Mouse (Mus musculus) layer of hippocampus, postnatal 25 days (tissue): ENCODE data around the gene Rpa1. TPM values are rescaled to one million over a fixed set of nuclear protein-coding genes. Genes with fewer than 3 reads are reported as not detected.

Experiments used
- DNase-seq, 2 experiments: peaks; one replicate each; pipeline ENCODE4 v3.0.0; 2022; ENCODE audit warnings: mixed read lengths in 2 of 2, low spot score in 1 of 2; ENCODE audit errors: extremely low spot score in 1 of 2
- microRNA-seq, 2 experiments: library from miRNA; unstranded; fragments of <30 nt; microRNA quantifications; one replicate each; pipeline ENCODE4 v1.2.0; 2021
- total RNA-seq, 2 experiments: library from RNA; stranded (reverse); gene quantifications; 2 replicates each; pipeline ENCODE4 v1.2.3; 2021

The Rpa1 gene
- total RNA-seq, 2 experiments from 2014 or later: 58.8 to 59.5 TPM

DNA sequence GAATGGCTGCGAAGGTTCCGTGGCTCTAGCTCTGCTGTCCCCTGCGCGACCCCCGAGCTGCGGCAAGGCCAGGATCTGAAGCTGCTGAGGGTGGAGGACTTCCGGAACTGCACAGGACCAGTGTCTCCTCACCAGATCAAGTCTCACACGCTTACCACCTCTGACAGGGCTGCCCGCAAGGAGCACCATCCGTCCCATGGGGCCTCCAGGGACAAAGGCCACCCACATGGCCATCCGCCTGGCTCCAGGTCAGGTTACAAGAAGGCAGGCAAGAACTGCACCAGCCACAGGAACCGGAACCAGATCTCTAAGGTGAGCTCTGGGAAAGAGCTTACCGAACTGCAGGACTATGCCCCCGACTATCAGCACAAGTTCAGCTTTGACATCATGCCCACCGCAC is 82.6 kb downstream of the Rpa1 start:
- DNase-seq: no peak

GRCm38 (mm10) chr11:75264550-75264949 is 83.6 kb downstream of the Rpa1 start:
- DNase-seq: no peak

DNA sequence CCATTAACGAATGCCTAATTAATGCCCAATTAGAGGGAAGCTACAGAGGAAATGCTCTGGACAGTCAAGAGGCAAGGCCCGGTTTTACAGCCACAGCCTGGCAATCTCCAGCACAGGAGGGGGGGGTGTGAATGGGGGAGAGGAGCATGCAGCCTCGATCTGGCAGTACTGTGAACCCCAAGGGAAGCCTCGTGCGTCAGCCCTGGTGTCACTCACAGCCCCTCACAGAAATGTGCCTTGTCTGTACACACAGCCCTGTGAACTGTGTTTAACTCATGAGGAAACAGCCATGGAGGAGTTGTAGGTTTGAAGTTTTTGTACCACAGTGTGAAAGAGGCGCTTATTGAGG is 84.2 kb downstream of the Rpa1 start:
- no peak for DNase-seq

DNA sequence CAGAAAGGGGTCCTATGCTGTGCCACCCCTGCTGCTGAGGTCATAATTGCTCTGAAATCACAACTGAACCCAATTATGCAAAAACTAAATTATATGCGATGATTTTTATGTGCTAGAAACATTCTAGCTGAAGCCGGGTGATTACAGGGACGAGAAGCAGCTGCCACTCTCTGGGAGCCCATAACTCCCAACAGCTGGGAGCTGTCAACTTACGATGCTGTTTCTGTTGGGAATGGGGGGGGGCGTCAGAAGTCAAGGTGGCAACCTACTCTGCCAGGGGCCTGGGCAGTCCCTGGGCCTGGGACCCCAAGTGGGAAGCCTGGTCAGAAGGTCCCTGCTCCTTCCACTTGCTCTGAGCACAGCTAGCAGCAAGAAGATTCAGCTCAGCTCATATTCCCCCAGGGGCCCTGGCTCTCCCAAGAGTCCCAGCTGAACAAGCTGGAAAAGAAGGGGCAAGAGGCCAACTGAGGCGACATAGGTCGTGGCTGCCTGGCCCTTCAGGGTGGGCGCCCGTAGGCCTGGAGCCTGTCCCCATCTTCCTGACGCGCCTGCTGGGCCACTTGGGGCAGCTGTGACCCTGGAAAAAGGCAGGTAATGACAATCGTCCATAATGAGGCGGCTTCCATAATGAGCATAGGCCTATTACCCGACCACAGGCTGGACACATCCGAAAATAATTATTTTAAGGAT is 84.7 kb downstream of the Rpa1 start:
- DNase-seq: no peak

GRCm38 (mm10) chr11:75262791-75263190 is 85.3 kb downstream of the Rpa1 start:
- DNase-seq: no peak

DNA sequence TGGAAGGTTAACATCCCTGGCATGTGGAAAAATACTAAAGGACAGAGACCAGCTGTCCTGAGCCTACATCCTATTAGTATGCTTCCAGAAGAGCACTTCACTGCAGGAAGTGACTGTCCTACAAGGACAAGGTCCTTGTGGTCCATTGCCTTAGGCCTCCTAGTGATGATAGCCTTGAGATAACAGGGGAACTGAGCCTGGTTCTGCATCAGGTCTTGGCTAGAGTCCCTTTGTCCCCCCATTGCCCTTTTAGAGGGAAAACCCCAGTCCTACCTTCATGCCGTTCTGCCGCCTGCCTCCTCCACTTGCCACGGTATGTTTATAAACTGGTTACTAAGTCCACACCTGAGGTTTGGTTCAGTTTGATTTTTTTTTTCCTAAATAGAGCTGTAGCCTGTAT is 85.9 kb downstream of the Rpa1 start:
- no peak for DNase-seq

DNA sequence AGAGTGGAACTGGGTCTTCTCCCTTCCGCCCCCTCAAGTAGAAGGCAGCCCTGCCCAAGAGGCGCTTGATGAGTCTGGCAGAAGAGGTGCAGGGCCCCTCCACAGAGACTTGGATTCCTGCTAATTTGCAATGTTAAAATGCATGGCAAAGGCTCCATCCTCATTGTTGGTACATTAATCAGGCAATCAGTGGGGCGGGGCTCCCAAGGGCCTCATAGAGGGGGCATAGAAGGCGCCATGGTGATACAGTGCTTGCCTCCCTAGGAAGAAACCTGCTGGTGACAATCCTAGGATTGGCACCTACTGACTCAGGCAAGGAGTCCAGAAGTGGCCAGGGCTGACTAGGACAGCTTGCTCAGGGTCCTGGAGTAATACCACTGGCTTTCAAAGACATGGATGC is 86.4 kb downstream of the Rpa1 start:
- DNase-seq: no peak

GRCm38 (mm10) chr11:75261016-75261415 is 87.1 kb downstream of the Rpa1 start:
- DNase-seq: no peak

DNA sequence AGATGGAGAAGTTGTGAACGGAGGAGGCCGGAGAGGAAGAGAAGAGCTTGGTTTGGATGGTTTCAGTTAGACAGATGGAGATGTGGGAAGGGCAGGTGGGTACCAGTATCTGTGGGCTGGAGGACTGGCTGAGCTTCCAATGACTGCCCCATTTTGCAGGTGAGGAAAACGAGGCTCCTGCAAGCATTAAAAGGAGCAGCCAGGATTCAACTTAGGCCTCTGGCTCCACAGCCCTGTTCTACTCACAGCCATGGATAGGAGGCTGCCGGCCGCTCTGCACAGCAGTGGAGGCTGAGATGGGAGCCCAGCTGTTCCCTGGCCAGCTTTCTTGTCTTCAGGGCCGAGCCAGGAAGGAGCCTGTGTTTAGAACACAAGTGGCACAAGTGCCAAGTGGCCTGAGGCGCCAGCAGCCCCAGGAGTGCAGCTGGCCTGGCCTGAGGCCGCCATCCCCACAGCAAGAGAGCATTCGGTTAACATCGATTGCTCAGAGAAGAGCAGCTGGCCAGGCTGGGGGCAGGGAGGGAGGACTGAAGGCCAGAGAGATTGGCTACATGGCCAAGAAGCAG is 88.0 kb downstream of the Rpa1 start:
- DNase-seq: no peak

- DNase-seq: no peak
Observed at GRCm38 (mm10) chr11:75259416-75259815, 88.7 kb downstream of the Rpa1 start.

- DNase-seq: no peak
Observed at GRCm38 (mm10) chr11:75257056-75257648, 91.0 kb downstream of the Rpa1 start.

DNA sequence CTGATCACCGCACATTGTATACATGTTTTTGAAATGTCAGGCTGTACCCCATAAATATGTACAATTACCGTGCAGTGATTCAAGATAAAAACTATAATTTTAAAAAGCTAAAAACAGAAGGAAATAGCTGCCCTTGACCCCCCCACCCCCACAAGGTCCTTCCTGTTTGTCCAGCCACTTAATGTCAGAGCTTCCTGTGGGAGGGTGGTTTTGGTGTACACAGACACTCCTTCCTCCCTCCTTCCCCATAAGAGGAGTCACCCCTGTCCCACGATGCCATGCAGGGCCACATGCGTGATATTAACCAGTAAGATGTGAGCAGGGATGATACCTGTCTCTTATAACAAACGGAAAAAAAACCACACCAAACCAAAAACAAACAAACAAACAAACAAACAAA is 92.8 kb downstream of the Rpa1 start:
- DNase-seq: no peak

DNA sequence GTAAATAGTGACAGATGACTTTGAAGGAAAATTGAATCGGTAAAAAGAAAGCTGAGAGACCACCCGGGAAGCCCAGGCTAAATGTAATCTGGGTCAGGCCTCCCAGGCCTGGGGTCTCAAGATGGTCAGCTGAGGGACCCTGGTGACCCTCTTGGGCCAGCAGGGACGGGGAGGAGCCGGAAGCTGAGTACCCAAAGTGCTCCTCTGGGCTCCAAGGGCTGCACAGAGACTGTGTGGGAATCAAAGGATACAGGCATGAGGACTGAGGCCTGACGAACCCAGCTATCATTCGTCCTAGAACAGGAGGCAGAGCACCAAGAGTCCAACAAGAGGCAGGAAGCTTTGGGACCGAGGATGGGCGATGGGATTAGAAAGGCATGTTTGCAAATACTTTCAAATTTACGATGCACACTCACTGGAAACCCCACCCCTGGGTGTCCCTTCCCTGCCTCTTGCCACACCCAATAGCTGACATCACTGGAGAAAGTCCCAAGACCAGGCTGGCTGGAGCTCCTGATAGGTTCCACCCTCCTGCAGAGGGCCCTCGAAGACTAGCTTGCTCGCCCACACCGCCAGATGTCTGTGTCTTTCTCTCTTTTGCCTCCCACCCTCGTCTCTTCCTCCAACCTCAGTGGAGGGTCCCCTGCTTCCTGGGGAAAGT is 93.7 kb downstream of the Rpa1 start:
- no peak for DNase-seq

DNA sequence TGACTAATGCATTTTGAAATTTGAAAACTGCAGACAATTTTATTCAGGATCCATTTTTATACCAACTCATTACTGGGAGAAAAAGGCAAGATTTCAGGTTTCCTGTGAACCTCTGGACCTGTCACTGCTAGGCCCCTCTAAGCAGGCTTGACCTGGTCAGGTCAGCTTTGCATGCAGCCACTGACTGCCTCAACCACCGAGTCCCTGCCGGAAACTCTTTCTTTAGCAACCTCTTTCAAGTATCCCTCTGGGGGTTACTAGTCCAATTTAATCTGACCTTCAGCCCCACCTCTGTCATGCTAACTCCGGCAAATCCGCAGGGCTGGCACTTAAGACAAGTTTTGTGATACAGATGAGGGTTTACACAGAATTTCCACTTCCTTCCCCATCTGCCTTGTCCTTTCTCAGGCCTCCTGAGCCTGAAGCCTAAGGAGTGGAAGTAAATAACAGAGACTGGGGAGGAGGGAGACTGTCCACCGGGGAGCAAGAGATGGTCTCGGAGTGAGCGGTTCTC is 96.5 kb downstream of the Rpa1 start:
- no peak for DNase-seq

DNA sequence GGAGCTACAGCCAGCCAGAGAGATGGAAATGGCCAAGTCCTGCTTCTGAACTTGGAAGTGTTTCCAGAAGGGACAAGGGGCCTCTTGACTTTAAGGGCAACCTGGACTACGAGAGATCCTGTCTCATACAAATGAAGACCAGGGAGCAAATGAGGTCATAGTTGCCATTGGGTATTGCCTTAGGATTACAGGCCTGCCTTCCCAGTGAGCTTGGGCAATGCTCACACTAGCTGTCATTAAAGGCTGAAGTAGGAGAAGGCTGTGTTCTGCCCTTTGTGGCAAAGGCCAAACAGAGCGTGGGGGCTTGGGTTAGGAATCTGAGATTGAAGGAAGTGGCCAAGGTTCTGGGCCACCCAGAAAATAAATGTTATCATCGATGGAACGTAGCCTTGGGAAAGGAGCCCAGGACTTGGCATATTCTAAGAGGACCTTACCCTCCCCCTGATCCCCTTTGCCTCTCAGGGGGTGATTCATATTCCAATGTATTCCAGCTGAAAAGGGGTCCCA is 97.1 kb downstream of the Rpa1 start:
- no peak for DNase-seq

DNA sequence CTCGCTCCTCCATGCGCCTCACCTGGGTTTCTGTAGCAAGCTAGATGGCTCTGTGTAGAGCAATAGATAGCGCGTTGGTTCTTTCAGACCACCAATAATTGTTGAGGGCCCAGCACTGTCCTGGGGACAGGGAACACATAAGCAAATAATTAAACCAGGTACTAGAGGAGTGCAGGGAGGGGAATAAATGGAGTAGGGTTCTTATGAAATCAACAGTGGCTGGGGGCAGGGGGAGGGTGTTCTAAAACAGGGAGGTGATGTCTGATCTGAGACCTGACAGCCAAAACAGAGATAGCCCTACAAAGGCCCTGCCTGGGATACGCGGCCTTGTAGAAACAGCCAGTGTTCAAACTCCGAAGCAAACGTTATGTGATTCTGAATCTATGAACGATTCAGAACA is 98.5 kb downstream of the Rpa1 start:
- DNase-seq: no peak

Small RNA genes lying within 50 kb of the gene (microRNA-seq; reads per million reads assigned to microRNA genes)
- 0 reads per million in 2 experiments for gene Gm47300

Other genes starting within 250 kb of the Rpa1 start
- gene Hic1, start 178.8 kb downstream of the Rpa1 start, total RNA-seq: 1 to 10 TPM; 2.5 to 3.2 TPM
- gene Ovca2, start 169.5 kb downstream of the Rpa1 start, total RNA-seq: 10 to 100 TPM; 18.2 to 18.3 TPM
- gene Dph1, start 157.1 kb downstream of the Rpa1 start, total RNA-seq: 10 to 100 TPM; 35.4 to 36.1 TPM
- 100 to 1,000 TPM in 1 of 2 experiments, 10 to 100 TPM in 1; 94.7 to 106 TPM for gene Rtn4rl1, start 154.5 kb downstream of the Rpa1 start, total RNA-seq
- 10 to 100 TPM; 14.3 to 14.5 TPM for gene Smyd4, start 109 bp upstream of the Rpa1 start, total RNA-seq
- gene Serpinf1, start 74.4 kb upstream of the Rpa1 start, total RNA-seq: 10 to 100 TPM; 16.0 to 16.8 TPM
- under 1 TPM; 0.39 to 0.59 TPM for gene Serpinf2, start 91.3 kb upstream of the Rpa1 start, total RNA-seq
- gene Wdr81, start 106.4 kb upstream of the Rpa1 start, total RNA-seq: 10 to 100 TPM; 21.9 to 22.7 TPM
- gene Tlcd2, start 113.4 kb upstream of the Rpa1 start, total RNA-seq: under 1 TPM; 0.59 to 0.87 TPM
- 100 to 1,000 TPM; 125 to 129 TPM for gene Prpf8, start 138.5 kb upstream of the Rpa1 start, total RNA-seq
- 1 to 10 TPM; 1.7 to 3.1 TPM for gene Rilp, start 161.8 kb upstream of the Rpa1 start, total RNA-seq
- gene Scarf1, start 165.2 kb upstream of the Rpa1 start, total RNA-seq: 1 to 10 TPM; 1.4 to 1.6 TPM
- 10 to 100 TPM; 49.8 to 54.2 TPM for gene Slc43a2, start 183.4 kb upstream of the Rpa1 start, total RNA-seq
- gene Pitpna, start 239.8 kb upstream of the Rpa1 start, total RNA-seq: 100 to 1,000 TPM; 281 to 305 TPM